Mouse (Mus musculus): ENCODE results near the gene 2310034C09Rik. TPM values are rescaled to one million over a fixed set of nuclear protein-coding genes. Genes with fewer than 3 reads are reported as not detected.

The 2310034C09Rik gene
- total and polyA plus RNA-seq, 3 experiments: not detected

- Histone ChIP-seq H3K36me3 (ENCODE audit: control insufficient read depth in 1 of 2, insufficient read depth in 2 of 2, low read length in 2 of 2) (no peaks in the 10 kb centered on the region), H3K27me3 (ENCODE audit: control insufficient read depth in 1 of 2, insufficient read depth in 2 of 2, low read length in 2 of 2) (no peaks in the 10 kb centered on the region), H3K9ac (ENCODE audit: control insufficient read depth, low read depth, low read length, poor library complexity, severe bottlenecking) (no peak overlapping the region), H3K4me1 (ENCODE audit: control insufficient read depth in 1 of 2, insufficient read depth in 2 of 2, low read length in 2 of 2) (no peaks in the 10 kb centered on the region), H3K79me2 (ENCODE audit: control insufficient read depth, insufficient read depth, low read length, poor library complexity) (no peaks in the 10 kb centered on the region), H3K27ac (ENCODE audit: control insufficient read depth, low read depth, low read length) (no peak overlapping the region), H3K9me3 (replicated peaks; ENCODE audit: insufficient read depth, low read length) (no peaks in the 10 kb centered on the region), H3K4me3 (ENCODE audit: control insufficient read depth in 1 of 2, insufficient read depth in 1 of 2, low read depth in 2 of 2, low read length in 2 of 2) (no peak overlapping the region)
- DNase-seq (ENCODE audit: low read depth, low spot score): no peak
- no peak for TF ChIP-seq TBP (IDR thresholded peaks at IDR 0.05; ENCODE audit: low read depth, low read length)
- TF ChIP-seq NRF1 (IDR thresholded peaks at IDR 0.05; ENCODE audit: insufficient read depth, low read depth, low read length, poor library complexity, severe bottlenecking): no peak
- no peak for TF ChIP-seq MYB (IDR thresholded peaks at IDR 0.05; ENCODE audit: low read depth, low read length)
- TF ChIP-seq SIN3A (IDR thresholded peaks at IDR 0.05; ENCODE audit: low read length): no peak
- no peak for TF ChIP-seq TCF12 (IDR thresholded peaks at IDR 0.05; ENCODE audit: low read depth, low read length)
- no peak for TF ChIP-seq EP300 (IDR thresholded peaks at IDR 0.05; ENCODE audit: low read depth in 1 of 2, low read length in 2 of 2)
These were observed 28.1 kb downstream of the 2310034C09Rik start for GRCm38 (mm10) chr16:88786786-88787185.

Other genes starting within 250 kb of the 2310034C09Rik start
- not detected in 2 replicates for gene Cldn8, start 195.7 kb upstream of the 2310034C09Rik start, total RNA-seq (2012; rRNA removed)
- gene Cldn8, start 195.7 kb upstream of the 2310034C09Rik start, polyA plus RNA-seq (2012; ENCODE audit: insufficient read depth in 1 of 2, insufficient read length in 2 of 2, low read depth in 1 of 2, low replicate concordance in 2 of 2, missing spikeins in 1 of 2): not detected
- gene Krtap24-1, start 146.6 kb upstream of the 2310034C09Rik start, total RNA-seq (2012; rRNA removed): not detected in 2 replicates
- gene Krtap24-1, start 146.6 kb upstream of the 2310034C09Rik start, polyA plus RNA-seq (2012; ENCODE audit: insufficient read depth in 1 of 2, insufficient read length in 2 of 2, low read depth in 1 of 2, low replicate concordance in 2 of 2, missing spikeins in 1 of 2): not detected
- gene 2310079G19Rik, start 131.2 kb upstream of the 2310034C09Rik start, total RNA-seq (2012; rRNA removed): not detected in 2 replicates
- not detected for gene 2310079G19Rik, start 131.2 kb upstream of the 2310034C09Rik start, polyA plus RNA-seq (2012; ENCODE audit: insufficient read depth in 1 of 2, insufficient read length in 2 of 2, low read depth in 1 of 2, low replicate concordance in 2 of 2, missing spikeins in 1 of 2)
- not detected in 2 replicates for gene Krtap26-1, start 111.1 kb upstream of the 2310034C09Rik start, total RNA-seq (2012; rRNA removed)
- gene Krtap26-1, start 111.1 kb upstream of the 2310034C09Rik start, polyA plus RNA-seq (2012; ENCODE audit: insufficient read depth in 1 of 2, insufficient read length in 2 of 2, low read depth in 1 of 2, low replicate concordance in 2 of 2, missing spikeins in 1 of 2): not detected
- not detected in 2 replicates for gene Krtap27-1, start 87.2 kb upstream of the 2310034C09Rik start, total RNA-seq (2012; rRNA removed)
- not detected for gene Krtap27-1, start 87.2 kb upstream of the 2310034C09Rik start, polyA plus RNA-seq (2012; ENCODE audit: insufficient read depth in 1 of 2, insufficient read length in 2 of 2, low read depth in 1 of 2, low replicate concordance in 2 of 2, missing spikeins in 1 of 2)
- not detected in 2 replicates for gene 2310061N02Rik, start 50.9 kb upstream of the 2310034C09Rik start, total RNA-seq (2012; rRNA removed)
- gene 2310061N02Rik, start 50.9 kb upstream of the 2310034C09Rik start, polyA plus RNA-seq (2012; ENCODE audit: insufficient read depth in 1 of 2, insufficient read length in 2 of 2, low read depth in 1 of 2, low replicate concordance in 2 of 2, missing spikeins in 1 of 2): not detected
- gene Krtap13-1, start 30.0 kb upstream of the 2310034C09Rik start, total RNA-seq (2012; rRNA removed): not detected in 2 replicates
- gene Krtap13-1, start 30.0 kb upstream of the 2310034C09Rik start, polyA plus RNA-seq (2012; ENCODE audit: insufficient read depth in 1 of 2, insufficient read length in 2 of 2, low read depth in 1 of 2, low replicate concordance in 2 of 2, missing spikeins in 1 of 2): not detected
- gene Krtap13, start 7.2 kb upstream of the 2310034C09Rik start, total RNA-seq (2012; rRNA removed): not detected in 2 replicates
- gene Krtap13, start 7.2 kb upstream of the 2310034C09Rik start, polyA plus RNA-seq (2012; ENCODE audit: insufficient read depth in 1 of 2, insufficient read length in 2 of 2, low read depth in 1 of 2, low replicate concordance in 2 of 2, missing spikeins in 1 of 2): not detected
- gene 2310057N15Rik, start 15.4 kb downstream of the 2310034C09Rik start, total RNA-seq (2012; rRNA removed): not detected in 2 replicates
- gene 2310057N15Rik, start 15.4 kb downstream of the 2310034C09Rik start, polyA plus RNA-seq (2012; ENCODE audit: insufficient read depth in 1 of 2, insufficient read length in 2 of 2, low read depth in 1 of 2, low replicate concordance in 2 of 2, missing spikeins in 1 of 2): not detected
- gene Gm5965, start 19.0 kb downstream of the 2310034C09Rik start, total RNA-seq (2012; rRNA removed): not detected in 2 replicates
- gene Gm5965, start 19.0 kb downstream of the 2310034C09Rik start, polyA plus RNA-seq (2012; ENCODE audit: insufficient read depth in 1 of 2, insufficient read length in 2 of 2, low read depth in 1 of 2, low replicate concordance in 2 of 2, missing spikeins in 1 of 2): not detected
- not detected in 2 replicates for gene Gm20741, start 53.4 kb downstream of the 2310034C09Rik start, total RNA-seq (2012; rRNA removed)
- gene Gm20741, start 53.4 kb downstream of the 2310034C09Rik start, polyA plus RNA-seq (2012; ENCODE audit: insufficient read depth in 1 of 2, insufficient read length in 2 of 2, low read depth in 1 of 2, low replicate concordance in 2 of 2, missing spikeins in 1 of 2): not detected
- gene Krtap15, start 61.4 kb downstream of the 2310034C09Rik start, total RNA-seq (2012; rRNA removed): not detected in 2 replicates
- not detected for gene Krtap15, start 61.4 kb downstream of the 2310034C09Rik start, polyA plus RNA-seq (2012; ENCODE audit: insufficient read depth in 1 of 2, insufficient read length in 2 of 2, low read depth in 1 of 2, low replicate concordance in 2 of 2, missing spikeins in 1 of 2)
- gene Krtap14, start 67.3 kb downstream of the 2310034C09Rik start, total RNA-seq (2012; rRNA removed): not detected in 2 replicates
- not detected for gene Krtap14, start 67.3 kb downstream of the 2310034C09Rik start, polyA plus RNA-seq (2012; ENCODE audit: insufficient read depth in 1 of 2, insufficient read length in 2 of 2, low read depth in 1 of 2, low replicate concordance in 2 of 2, missing spikeins in 1 of 2)
- not detected in 2 replicates for gene Krtap19-1, start 110.6 kb downstream of the 2310034C09Rik start, total RNA-seq (2012; rRNA removed)
- not detected for gene Krtap19-1, start 110.6 kb downstream of the 2310034C09Rik start, polyA plus RNA-seq (2012; ENCODE audit: insufficient read depth in 1 of 2, insufficient read length in 2 of 2, low read depth in 1 of 2, low replicate concordance in 2 of 2, missing spikeins in 1 of 2)
- not detected in 2 replicates for gene Krtap19-2, start 115.4 kb downstream of the 2310034C09Rik start, total RNA-seq (2012; rRNA removed)
- gene Krtap19-2, start 115.4 kb downstream of the 2310034C09Rik start, polyA plus RNA-seq (2012; ENCODE audit: insufficient read depth in 1 of 2, insufficient read length in 2 of 2, low read depth in 1 of 2, low replicate concordance in 2 of 2, missing spikeins in 1 of 2): not detected
- gene Krtap19-3, start 119.2 kb downstream of the 2310034C09Rik start, total RNA-seq (2012; rRNA removed): not detected in 2 replicates
- gene Krtap19-3, start 119.2 kb downstream of the 2310034C09Rik start, polyA plus RNA-seq (2012; ENCODE audit: insufficient read depth in 1 of 2, insufficient read length in 2 of 2, low read depth in 1 of 2, low replicate concordance in 2 of 2, missing spikeins in 1 of 2): not detected
- not detected in 2 replicates for gene Krtap19-4, start 126.2 kb downstream of the 2310034C09Rik start, total RNA-seq (2012; rRNA removed)
- not detected for gene Krtap19-4, start 126.2 kb downstream of the 2310034C09Rik start, polyA plus RNA-seq (2012; ENCODE audit: insufficient read depth in 1 of 2, insufficient read length in 2 of 2, low read depth in 1 of 2, low replicate concordance in 2 of 2, missing spikeins in 1 of 2)
- gene Krtap19-5, start 137.6 kb downstream of the 2310034C09Rik start, total RNA-seq (2012; rRNA removed): not detected in 2 replicates
- not detected for gene Krtap19-5, start 137.6 kb downstream of the 2310034C09Rik start, polyA plus RNA-seq (2012; ENCODE audit: insufficient read depth in 1 of 2, insufficient read length in 2 of 2, low read depth in 1 of 2, low replicate concordance in 2 of 2, missing spikeins in 1 of 2)
- gene Krtap19-9b, start 173.4 kb downstream of the 2310034C09Rik start, total RNA-seq (2012; rRNA removed): not detected in 2 replicates
- gene Krtap19-9b, start 173.4 kb downstream of the 2310034C09Rik start, polyA plus RNA-seq (2012; ENCODE audit: insufficient read depth in 1 of 2, insufficient read length in 2 of 2, low read depth in 1 of 2, low replicate concordance in 2 of 2, missing spikeins in 1 of 2): not detected
- gene Krtap16-3, start 204.0 kb downstream of the 2310034C09Rik start, total RNA-seq (2012; rRNA removed): not detected in 2 replicates
- not detected for gene Krtap16-3, start 204.0 kb downstream of the 2310034C09Rik start, polyA plus RNA-seq (2012; ENCODE audit: insufficient read depth in 1 of 2, insufficient read length in 2 of 2, low read depth in 1 of 2, low replicate concordance in 2 of 2, missing spikeins in 1 of 2)

All from MEL (cell line).